Mouse (Mus musculus) lung, adult 2 months (tissue): ENCODE measurements around the gene Ccr8. TPM values are rescaled to one million over a fixed set of nuclear protein-coding genes. Genes with fewer than 3 reads are reported as not detected.
A peak's percentile ranks its signal among the peaks of the same experiment; 100 is the strongest.

Experiments used
- DNase-seq: peaks from one replicate; pipeline ENCODE4 v3.0.0; 2022
- H3K4me1 ChIP-seq: fragments of 200-500 bp; 2 replicates; pipeline ENCODE4 v1.6.1; 2011; ENCODE audit warnings: low read length; ENCODE audit not compliant: control insufficient read depth, insufficient read depth
- H3K4me3 ChIP-seq: fragments of 200-500 bp; replicated peaks from 2 replicates; pipeline ENCODE3; 2011; ENCODE audit warnings: low read depth, mild to moderate bottlenecking, control low read depth, low read length; ENCODE audit errors: extremely low read depth
- CTCF ChIP-seq: fragments of 200-500 bp; IDR thresholded peaks from 2 replicates; pipeline ENCODE4 v1.5.1; 2011; ENCODE audit warnings: mild to moderate bottlenecking, low read length, control low read depth; ENCODE audit not compliant: insufficient read depth
- POLR2A ChIP-seq: fragments of 200-500 bp; IDR thresholded peaks from 2 replicates; pipeline ENCODE4 v1.6.1; 2011; ENCODE audit warnings: low read depth, mild to moderate bottlenecking, control low read depth, low read length, borderline replicate concordance; ENCODE audit errors: extremely low read depth
- WGBS: fragments of 180-500 bp; shearing (Covaris S2); methylation state at CpG from one replicate; pipeline ENCODE4 v1.1.7; 2018; 5-methylcytosine and 5-hydroxymethylcytosine counted together
- polyA plus RNA-seq: library from polyadenylated mRNA; depleted of rRNA; stranded (reverse); fragments of >200 nt; gene quantifications from 2 replicates; pipeline ENCODE4 v1.2.3, GENCODE M21; 2012

Ccr8 gene
- polyA plus RNA-seq, 1 experiment: 1.5 TPM

DNA sequence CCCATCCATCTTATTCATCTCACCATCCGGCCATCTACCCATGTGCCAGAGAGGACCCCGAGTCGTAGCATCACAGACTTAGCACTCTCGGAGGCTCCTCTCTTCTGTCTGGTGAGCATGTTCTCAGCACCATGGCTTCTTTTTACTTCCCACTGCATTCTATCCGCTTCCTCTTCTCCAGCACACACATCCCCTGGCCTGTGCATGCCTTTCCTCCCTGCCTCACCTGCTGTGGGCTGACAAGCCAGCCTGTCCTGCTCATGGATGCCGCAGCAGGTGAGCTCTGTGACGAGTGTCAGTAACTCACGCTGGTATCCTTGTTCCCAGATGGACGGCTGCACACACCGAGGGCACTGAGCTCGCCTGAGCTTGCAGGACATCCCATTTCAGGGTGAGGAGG is 22.1 kb upstream of the Ccr8 start, which contains the start of gene Cx3cr1:
Cx3cr1 (minus strand) TSS at position 101 of the 400 bp plus-strand sequence.
- Histone ChIP-seq H3K4me3 (no peak within 1 kb of the TSS), H3K4me1 (no peaks in the 10 kb centered on the region)
- TF ChIP-seq POLR2A (no peak), CTCF (no peak)
- WGBS: 76% methylated on average over 11 of the region's 11 CpGs
- DNase-seq: no peak

DNA sequence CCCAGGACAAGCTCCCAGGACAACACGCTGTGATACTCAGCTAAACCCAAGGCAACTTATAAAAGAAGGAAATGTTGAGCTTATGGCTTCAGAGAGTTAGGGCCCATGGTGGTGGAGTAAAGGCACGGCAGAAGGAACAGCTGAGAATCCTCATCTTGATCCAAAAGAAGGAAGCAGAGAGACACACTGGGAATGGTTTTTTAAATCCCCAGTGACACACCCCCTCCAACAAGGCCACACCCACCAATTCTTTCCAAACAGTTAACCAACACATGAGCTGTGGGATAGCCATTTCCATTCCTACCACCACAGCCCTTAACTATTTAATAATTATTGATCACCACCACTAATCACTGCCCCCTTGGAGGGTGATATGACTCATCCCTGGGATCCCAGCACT is 20.7 kb upstream of the Ccr8 start:
- WGBS: 56% methylated on average over 2 of the region's 2 CpGs
- Histone ChIP-seq H3K4me3 (no peak overlapping the region), H3K4me1 (no peaks in the 10 kb centered on the region)
- DNase-seq: no peak
- TF ChIP-seq POLR2A (no peak), CTCF (no peak)

DNA sequence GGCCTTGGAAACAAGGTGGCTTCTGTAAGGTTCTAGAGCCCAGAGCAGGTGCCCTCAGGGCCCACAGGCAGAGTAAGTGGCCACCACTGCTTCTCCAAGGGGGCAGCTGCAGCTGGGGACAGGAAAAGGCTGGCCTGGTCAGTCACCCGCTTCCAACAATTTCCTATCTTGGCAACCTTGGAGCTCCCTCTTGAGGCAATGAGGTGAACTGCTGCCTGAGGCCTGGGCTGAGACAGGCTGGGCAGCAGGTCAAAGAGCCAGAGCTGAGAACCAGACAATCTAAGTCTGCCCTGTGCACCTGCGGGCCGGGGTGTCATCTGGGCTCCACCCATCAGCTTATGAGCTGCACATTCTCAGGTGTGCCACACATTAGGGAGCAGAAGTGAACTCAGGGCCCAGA is 18.7 kb upstream of the Ccr8 start:
- whole genome bisulfite sequencing: 3% methylated on average over 3 of the region's 3 CpGs
- DNase-seq: peak; percentile 83
- H3K4me3 ChIP-seq: no peak overlapping the region
- no peaks in the 10 kb centered on the region for H3K4me1 ChIP-seq
- TF ChIP-seq CTCF (peak; percentile 95), POLR2A (no peak)

DNA sequence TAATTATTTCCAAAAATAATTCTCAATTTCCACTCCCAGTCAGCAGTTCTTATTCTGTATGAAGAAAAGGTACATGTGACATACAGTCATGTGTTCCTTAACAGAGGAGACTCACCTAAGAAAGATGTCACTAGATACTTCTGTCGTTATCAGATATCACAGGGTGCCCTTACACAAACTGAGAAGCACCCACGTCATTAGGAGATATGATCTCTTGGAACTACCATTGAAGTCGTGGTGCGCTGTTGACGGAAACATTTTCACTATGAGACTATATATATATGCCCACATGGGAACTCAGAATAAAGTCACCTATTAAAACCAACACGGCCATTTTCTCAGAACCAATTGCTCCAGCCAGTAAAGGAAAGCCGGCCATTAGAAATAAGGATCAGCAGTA is 17.4 kb upstream of the Ccr8 start:
- 78% methylated on average over 7 of the region's 7 CpGs for WGBS
- H3K4me3 ChIP-seq: no peak overlapping the region
- TF ChIP-seq CTCF: no peak
- no peak for TF ChIP-seq POLR2A
- DNase-seq: no peak
- no peaks in the 10 kb centered on the region for H3K4me1 ChIP-seq

DNA sequence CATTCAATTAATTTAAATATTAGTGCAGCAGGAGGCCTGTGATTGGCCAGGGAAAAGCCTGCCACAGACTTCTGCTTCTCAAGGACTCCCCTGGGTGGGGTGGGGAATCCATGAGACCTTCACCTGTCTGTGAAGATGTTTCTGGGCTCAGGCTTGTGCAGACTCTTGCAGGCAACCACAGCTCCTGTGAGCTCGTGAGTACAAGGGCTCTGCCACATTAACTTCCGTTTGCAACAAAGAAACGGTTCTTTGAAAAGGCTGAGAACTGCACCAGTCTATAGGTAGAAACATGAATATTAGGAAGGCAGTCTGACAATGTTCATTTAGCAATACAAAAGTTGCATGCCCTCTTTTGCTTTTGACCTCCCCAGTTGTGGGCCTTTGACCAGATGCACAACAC is 13.7 kb upstream of the Ccr8 start:
- H3K4me3 ChIP-seq: no peak overlapping the region
- DNase-seq: no peak
- TF ChIP-seq CTCF (no peak), POLR2A (no peak)
- 70% methylated on average over 3 of the region's 3 CpGs for WGBS
- no peaks in the 10 kb centered on the region; the same call in 1 of the 2 replicates for H3K4me1 ChIP-seq

DNA sequence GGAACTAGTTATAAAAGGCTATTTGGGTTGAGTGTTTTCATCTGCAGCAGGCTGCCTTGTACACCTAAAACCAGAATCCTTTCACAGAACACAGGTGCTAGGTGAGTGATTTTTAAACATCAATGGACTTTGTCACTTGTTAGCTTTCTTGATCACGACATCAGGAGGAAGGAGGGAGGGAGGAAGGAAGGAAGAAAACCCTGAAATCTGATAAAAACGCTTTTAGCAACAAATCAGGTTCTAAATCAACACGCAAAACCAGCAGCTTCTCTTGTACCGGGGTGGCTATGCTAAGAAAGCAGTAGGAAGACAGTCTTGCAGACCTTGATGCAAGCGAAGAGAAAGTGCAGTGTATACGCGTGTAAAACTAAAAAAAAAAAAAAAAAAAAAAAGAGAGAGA is 12.0 kb upstream of the Ccr8 start:
- DNase-seq: no peak
- 49% methylated on average over 7 of the region's 7 CpGs for WGBS
- Histone ChIP-seq H3K4me3 (no peak overlapping the region), H3K4me1 (no peaks in the 10 kb centered on the region; the same call in 1 of the 2 replicates)
- TF ChIP-seq POLR2A: no peak
- TF ChIP-seq CTCF: no peak

DNA sequence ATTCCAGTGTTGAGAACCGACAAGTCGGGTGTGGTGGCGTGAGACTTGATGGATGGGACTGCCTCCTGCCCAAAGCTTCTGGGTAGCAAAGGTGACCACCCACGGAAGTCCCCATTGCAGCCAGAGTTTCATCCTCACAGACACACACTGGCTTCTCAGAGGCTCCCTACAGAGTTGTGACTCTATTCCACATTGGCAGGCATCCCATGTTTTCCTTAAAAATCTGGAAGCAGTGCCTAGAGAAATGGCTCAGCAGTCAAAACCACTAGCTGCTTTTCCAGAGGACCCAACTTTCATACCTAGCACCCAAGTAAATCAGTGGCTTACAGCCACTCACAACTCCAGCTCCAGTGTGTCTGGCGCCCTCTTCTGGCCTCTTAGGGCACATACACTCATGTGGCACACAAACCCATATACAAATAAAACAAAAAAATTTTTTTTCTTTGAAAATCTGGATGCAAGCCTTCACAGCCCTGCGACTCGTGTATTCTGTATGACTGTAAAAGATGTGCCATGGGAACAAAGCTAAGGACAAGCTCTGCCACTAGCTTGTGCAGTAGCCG is 11.3 kb upstream of the Ccr8 start:
- H3K4me1 ChIP-seq: no peaks in the 10 kb centered on the region; the same call in 1 of the 2 replicates
- WGBS: 67% methylated on average over 8 of the region's 8 CpGs
- no peak overlapping the region for H3K4me3 ChIP-seq
- DNase-seq: no peak
- TF ChIP-seq CTCF (no peak), POLR2A (no peak)

DNA sequence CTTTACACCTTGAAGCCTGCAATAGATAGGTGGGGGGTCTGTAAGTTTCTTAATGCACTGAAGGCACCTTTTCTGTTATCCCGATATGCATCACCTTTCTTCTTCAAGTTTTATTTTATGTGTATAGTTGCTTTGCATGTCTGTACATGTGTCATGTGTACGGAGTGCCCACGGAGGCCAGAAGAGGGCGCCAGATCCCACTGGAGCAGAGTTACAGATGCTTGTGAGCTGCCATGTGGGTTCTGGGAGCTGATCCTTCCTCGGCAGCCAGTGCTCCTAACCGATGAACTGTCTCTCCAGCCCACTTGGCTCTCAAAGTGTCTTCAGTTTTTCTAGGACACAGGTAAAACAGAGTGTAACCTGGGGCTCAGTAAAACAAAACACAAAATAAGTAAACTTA is 10.7 kb upstream of the Ccr8 start:
- WGBS: 74% methylated on average over 6 of the region's 6 CpGs
- no peak for DNase-seq
- no peaks in the 10 kb centered on the region; the same call in 1 of the 2 replicates for H3K4me1 ChIP-seq
- TF ChIP-seq CTCF (no peak), POLR2A (no peak)
- no peak overlapping the region for H3K4me3 ChIP-seq

DNA sequence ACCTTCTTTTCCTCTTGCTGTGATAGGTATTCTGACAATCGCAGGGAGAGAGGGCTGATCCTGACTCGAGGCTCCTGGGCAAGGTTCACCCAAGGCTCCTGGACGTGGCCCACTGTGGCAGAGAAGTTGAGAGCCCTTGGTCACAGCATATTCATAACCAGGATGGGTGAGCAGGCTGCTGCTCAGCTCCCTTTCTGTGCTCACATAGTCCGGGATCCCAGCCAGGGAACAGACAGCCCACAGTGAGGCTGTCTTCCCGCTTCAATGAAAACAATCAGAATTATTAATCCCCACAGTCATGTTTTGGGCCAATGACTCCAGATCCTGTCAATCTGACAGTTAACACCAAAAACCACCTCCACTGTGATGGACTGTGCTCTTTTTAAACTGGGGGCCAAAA is 9.9 kb upstream of the Ccr8 start:
- Histone ChIP-seq H3K4me1 (no peaks in the 10 kb centered on the region; the same call in 1 of the 2 replicates), H3K4me3 (no peak overlapping the region)
- no peak for DNase-seq
- TF ChIP-seq POLR2A (no peak), CTCF (no peak)
- 68% methylated on average over 5 of the region's 5 CpGs for WGBS

DNA sequence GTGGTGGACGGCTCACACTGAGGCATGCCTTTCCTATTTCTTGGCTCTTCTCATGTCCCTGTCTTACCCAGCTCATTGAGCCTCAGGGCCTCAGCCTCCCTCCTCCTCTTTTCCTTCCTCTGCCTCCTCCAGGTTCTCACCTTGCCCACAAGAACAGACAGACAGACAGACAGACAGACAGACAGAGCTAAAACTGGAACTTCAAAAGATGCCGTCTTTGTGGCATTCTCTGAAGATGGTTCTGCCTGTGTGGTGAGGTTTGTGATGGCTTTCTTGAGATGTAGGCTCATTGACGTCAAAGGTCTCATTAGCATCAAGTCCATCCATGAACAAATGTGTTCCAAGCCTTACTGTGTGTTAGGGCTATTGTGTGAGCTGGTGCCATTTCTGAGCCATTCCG is 9.2 kb upstream of the Ccr8 start:
- WGBS: 78% methylated on average over 4 of the region's 4 CpGs
- Histone ChIP-seq H3K4me1 (no peaks in the 10 kb centered on the region; the same call in 1 of the 2 replicates), H3K4me3 (no peak overlapping the region)
- no peak for TF ChIP-seq POLR2A
- TF ChIP-seq CTCF: no peak
- DNase-seq: no peak
